Mouse (Mus musculus) cerebellum, adult 11-12 months (tissue): ENCODE results near the gene Tarsl2.

Source experiments
- DNase-seq: peaks from one replicate; pipeline ENCODE4 v3.0.0; 2022

The Tarsl2 gene

GRCm38 (mm10) chr7:65644643-65645351 lies at the start of gene Tarsl2:
Tarsl2 (plus strand) TSS chr7:65644898.
- DNase-seq = peak; percentile 97

DNA sequence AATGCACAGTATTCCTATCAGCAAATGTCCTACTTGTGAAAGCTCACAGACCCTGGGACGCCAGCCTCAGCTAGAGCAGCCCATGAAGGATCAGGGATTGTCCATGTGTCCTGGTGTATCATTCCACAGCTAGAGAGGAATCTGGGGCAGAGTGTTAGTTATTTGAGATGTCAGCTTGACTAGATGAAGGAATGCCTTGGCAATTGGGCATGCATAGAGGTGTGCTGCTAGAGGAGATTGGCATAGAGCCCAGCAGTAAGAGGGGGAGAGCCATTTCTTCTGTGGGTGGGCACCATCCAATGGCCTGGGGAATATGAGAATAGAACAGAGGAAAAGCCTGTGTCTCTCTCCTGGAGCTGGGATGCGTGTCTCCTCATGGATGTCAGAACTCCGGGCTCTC lies 38.6 kb upstream of the Tarsl2 start:
- DNase-seq = no peak

- DNase-seq = no peak
These were observed 37.7 kb upstream of the Tarsl2 start for GRCm38 (mm10) chr7:65607003-65607402.

DNA sequence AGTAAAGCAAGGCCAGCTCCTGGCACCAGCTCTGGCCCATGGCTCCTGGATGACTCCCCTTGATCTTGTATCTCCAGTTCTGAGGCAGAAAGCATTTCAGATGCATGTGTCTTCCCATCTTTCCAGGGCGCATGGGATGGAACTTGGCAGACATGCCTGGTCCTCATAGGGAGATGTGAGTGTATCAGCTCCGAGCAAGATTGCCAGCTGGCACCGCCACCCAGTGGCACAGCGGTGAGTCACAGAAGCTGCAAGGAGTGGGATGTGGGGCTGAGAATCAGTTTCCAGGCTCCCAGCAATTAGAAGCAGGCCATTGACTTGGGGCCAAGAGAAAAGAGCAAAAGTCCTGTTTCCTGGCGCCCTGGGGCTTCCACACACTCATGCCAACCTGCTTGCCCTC lies 34.5 kb upstream of the Tarsl2 start:
- DNase-seq = peak; percentile 89

DNA sequence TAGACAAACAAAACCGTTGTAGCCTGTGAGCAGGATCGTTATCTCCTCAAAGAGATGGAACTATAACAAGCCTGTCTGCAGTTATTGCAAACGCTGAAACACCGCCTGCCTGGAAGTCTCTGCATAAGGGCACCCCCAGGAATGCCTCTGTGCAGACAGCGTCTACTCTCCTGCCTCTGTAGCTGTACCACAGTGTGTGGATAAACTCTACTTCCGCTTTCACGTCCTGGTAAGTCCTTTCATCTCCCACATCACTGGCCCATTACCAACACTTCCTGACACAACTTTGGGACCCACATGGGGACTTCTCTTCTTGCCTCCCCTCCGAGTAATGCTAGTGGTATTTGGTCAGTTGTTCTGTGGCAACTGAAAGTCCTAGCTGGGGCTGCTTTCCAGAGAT lies 34.0 kb upstream of the Tarsl2 start:
- DNase-seq = no peak

DNA sequence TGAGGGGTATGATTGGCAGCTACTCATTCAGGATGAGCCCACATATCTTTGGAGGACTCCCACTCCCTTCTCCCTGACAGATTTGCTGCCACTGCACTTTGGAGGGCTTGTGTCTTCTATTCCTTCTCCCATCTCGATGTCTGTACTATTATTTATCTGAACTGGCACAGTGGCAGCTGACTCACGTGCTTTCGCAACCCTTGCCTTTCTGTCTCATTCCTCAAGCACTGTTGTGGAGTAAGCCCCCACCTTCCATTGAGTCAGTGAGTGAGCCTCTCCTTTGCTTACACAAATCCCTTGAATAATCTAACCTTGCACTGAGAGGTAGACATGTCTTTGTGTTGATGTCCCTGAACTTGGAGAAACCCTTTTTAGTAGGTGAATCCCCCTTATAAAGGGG lies 33.4 kb upstream of the Tarsl2 start:
- no peak for DNase-seq

DNA sequence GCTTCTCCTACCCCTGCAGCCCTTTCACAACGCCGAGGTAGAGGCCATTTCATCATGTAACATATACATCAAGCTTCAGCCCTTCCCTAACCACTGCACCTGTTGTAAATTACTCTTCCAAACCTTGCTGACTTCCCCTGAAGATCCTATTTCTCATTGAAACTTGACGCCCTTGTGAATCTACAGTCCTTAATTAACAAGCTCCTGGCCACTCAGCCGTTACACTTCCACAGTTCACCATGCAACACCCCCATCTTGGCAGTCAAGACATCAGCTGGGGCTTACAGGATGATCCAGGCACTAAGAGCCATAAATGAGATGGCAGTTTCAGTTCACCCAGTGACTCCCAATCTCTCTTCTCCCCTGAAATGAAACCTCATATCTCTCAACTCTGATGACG lies 31.0 kb upstream of the Tarsl2 start:
- no peak for DNase-seq

DNA sequence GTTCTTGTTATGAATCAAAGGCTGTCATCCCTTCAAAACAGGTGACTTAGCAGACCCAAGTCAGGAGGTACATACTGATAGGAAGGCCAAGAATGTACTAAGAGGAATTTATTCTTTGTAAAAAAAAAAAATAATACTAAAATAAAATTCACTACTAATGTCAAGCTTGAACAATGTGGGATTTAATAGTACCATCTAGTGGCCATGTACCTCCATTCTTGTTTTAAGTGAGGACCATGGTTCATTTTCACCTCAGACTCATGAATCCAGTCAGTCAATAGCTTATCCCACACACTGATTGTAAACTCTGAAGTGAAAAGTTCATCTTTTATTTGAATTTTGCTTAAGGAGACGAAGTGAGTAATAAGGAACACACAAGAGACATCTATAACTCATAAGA lies 25.9 kb upstream of the Tarsl2 start:
- DNase-seq = no peak

DNA sequence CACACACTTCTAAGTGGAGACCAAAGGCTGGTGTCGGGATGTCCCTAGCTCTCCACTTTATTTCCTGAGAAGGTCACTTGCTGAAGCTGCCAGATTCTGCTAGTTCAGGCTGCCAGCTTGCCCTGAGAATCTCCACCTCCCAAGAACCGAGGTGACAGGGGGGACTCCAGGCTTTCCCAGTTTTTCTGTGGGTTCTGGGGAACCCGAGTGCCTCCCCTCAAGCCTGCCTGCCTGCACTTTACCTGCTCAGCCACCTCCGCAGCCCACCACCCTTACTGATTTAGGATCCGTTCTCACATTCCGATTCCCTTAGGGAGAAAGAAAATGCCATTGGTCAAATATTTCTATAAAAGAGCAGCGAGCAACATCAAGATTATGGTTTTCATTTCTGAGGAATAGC lies 24.0 kb upstream of the Tarsl2 start:
- DNase-seq = no peak

GRCm38 (mm10) chr7:65623330-65623729 lies 21.4 kb upstream of the Tarsl2 start:
- DNase-seq = no peak

DNA sequence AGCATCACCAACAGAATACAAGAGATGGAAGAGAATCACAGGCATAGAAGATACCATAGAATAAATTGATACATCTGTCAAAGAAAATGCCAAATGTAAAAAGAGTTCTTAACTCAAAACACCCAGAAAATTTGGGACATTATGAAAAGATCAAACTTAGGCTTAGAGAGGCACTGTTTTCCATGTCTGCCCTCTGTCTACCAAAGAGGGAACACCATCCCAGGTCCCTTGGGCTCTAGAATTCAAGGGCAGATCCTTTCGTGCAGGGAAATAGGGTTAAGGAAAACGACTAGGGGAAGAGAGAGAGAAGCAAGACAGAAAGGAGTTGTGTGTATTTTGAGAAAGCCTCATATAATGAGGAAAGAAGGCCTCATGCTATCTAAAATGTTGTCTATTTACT lies 19.2 kb upstream of the Tarsl2 start:
- DNase-seq = no peak

- no peak for DNase-seq
These were observed 14.9 kb upstream of the Tarsl2 start for GRCm38 (mm10) chr7:65629846-65630245.

- DNase-seq = no peak
These were observed 14.0 kb upstream of the Tarsl2 start for GRCm38 (mm10) chr7:65630661-65631060.

DNA sequence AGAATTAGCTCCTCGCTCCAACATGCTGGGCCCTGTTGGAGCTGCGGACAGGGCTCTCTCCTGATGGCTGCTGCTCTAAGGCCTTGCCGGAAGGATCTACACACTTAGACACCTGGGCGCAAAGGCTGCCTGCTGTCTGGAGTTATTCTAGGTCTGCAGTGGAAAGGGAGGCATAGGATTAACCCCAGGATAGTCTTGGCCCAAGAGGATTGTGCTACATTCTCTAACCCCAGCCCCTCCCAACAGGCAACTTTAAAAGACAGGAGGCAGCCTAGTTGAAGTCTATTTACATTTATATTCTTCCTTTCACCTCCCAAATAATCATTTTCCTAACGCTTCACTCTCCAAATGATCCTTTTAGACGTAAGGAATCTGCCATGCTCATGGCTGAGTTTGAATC lies 8.9 kb upstream of the Tarsl2 start:
- no peak for DNase-seq

- no peak for DNase-seq
These were observed 8.3 kb upstream of the Tarsl2 start for GRCm38 (mm10) chr7:65636356-65636880.

GRCm38 (mm10) chr7:65638170-65638770 lies 6.4 kb upstream of the Tarsl2 start:
- peak; percentile 11 for DNase-seq

GRCm38 (mm10) chr7:65639821-65640382 lies 4.8 kb upstream of the Tarsl2 start:
- DNase-seq = no peak

GRCm38 (mm10) chr7:65640672-65641071 lies 4.0 kb upstream of the Tarsl2 start:
- DNase-seq = no peak

DNA sequence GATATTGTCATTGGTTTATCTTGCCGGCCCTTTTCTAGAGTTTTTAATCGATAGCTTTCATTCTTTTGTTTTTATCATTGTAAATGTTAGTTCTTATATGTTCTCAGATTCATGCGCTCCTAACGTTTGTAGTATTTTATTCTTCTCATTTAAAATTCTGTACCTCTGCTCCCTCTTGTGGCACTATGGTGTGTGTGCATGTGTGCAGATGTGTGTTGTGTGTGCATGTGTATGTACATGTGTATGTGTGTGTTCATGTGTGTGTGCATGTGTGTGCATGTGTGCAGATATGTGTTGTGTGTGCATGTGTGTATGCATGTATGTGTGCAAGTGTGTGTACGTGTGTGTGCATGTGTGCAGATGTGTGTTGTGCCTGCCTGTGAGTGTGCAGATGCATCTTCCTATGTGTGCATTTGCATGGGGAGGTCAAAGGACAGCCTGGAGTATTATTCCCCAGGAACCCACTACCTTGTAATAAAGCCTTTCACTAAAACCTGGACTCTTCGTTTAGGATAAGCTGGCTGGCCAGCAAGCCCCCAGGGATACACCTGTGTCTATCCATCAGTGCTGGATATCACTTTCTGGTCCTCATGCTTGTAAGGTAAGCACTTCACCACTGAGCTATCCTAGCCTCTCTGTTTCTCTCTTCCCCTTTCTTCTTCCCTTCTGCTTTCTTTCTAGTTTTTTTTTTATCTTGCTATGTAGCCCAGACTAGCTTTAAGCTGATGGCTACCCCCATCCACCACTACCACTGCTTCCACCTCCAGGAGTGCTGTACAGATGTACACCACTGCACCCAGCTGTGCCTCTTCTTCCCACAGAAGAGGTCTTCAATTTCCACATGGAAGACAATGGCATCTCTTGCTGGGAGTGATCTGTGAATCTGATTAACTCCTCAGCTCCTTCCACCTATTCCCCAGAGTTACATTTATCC lies 2.1 kb upstream of the Tarsl2 start:
- no peak for DNase-seq

DNA sequence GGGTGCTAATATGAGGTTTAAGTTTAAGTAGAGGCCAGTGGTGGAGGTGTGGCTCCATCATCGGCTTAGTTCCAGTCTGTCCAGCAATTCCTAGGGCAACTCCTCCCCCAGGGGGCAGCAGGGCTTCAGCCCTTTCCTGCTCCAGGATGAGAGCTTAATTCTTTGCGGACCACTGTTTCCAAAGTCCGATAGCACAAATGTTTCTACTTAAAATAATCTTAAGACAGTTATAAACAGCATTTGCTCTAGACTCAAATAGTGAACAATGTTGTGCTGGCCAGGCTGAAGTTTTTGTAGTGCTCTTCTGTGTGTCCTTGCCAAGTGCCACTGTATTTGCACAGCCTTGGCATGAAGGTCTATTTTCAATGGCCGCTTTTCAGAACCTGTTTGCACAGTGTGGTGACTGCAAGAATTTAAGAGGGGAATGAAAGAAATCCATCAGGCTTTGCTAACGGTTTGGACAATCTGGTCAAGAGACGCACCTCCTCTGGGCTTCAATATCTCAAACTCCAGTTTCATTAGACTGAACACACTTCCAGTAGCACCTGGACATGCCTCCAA lies 757 bp upstream of the Tarsl2 start:
- DNase-seq = peak; percentile 30

DNA sequence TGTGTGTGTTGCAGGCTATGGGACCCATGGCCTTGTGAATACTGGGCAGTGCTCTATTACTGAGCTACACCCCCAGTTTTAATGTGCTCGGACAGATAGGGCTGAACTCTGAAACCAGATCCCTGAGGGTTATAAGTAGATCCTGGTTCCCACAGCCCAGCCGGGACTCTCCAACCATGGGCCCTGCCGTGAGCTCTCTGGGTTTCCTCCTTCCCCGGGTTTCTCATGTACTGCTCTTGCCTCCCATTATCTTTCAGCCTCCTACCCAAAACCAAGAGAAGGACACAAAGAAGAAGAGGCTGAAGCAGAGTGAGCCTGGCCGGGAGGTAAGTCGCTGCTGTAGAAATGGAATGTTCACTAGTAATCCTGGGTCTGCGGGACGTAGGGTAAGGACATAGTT lies 1.3 kb downstream of the Tarsl2 start:
- peak; percentile 18 for DNase-seq

DNA sequence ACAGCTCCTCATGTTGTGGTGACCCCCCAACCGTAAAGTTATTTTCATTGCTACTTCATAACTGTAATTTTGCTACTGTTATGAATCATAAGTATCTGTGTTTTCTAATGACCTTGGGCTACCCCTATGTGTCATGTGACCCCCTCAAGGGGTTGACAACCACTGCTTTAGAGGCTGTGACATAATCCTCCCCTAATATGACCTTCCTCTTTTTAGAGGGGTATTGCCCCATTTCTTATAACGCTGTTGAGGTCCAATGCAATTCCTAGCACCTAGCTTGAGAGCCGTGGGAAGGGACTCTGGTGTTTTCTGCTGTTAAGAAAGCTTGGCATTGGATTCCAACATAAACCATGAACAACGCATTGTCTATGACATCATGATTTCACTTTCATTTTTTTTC lies 6.0 kb downstream of the Tarsl2 start:
- DNase-seq = no peak
